Comparison of ENCODE assay signal across 17 mouse cellular contexts in the genomic region with DNA sequence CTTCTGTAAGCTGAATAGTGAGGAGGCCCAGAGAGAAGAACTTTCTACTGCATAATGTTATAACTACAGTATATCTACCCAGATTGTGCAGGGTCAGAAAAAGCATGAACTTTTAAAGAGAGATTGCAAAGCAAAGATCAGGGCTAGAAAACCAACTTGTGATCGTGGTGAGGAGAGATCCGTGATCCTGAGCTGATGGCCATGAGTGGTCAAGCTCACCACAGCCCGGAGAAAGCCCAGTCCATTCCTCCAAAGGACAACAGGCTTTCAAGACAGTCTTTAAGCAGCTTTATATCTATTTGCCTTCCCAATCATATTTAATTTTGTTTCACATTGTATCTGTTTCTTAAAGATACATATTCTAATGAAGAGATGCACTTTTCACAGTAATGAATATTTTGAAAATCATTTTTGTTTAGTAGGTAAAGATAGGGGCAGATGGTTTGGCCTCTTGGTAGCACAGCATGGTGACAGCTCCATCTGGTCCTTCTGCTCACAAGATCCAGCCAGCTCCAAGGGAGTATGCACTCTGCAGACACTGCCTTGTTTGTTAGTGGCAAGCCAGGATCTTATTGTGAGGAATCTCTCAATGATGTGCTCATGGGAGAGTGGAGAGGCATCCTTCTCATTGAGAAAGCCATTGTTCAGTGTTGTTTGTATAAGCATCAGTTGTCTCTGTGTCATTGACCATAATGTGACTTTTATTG. TPM values are rescaled to one million over a fixed set of nuclear protein-coding genes. Genes with fewer than 3 reads are reported as not detected.
DNase-seq lines count a peak whose midpoint lies in the region; ATAC-seq and TF ChIP-seq lines count a peak whose summit lies in the region.
"Had no signal": no experiment of that assay in that cellular context is flagged by ENCODE, and none has a peak within 500 bp of the region (broad histone marks: within the 10 kb centered on the region; RNA-seq: fewer than 3 reads in every experiment).

No protein-coding gene starts in this region.

- peak; percentile 20 for DNase-seq in forebrain, postnatal 0 days
- no peak for DNase-seq in forebrain, embryonic 10.5 days (ENCODE audit: extremely low spot score, low spot score)
- DNase-seq in cerebellum, adult 9-11 months = peak; percentile 93
- DNase-seq in layer of hippocampus, adult 9-10 months (ENCODE audit: low spot score) = peak; percentile 11
- no peak for DNase-seq in lung, postnatal 36 days
- DNase-seq in urinary bladder, postnatal 36 days (ENCODE audit: low spot score in 2 of 2) = no peak
- no peak for DNase-seq in left cerebral cortex, adult 11 months (ENCODE audit: low spot score)
- DNase-seq: adrenal gland, postnatal 10 days; embryo, embryonic 11 days; lung, adult 18-20 months; right cerebral cortex, postnatal 25 days; thymus, postnatal 4 days had no signal

- ATAC-seq in forebrain, postnatal 0 days = peak; percentile 78
- peak; percentile 90 for ATAC-seq in cerebellum, adult (ENCODE audit: insufficient number of reproducible peaks, low FRiP score, low TSS enrichment)

- no peak overlapping the region for H3K4me2 ChIP-seq in forebrain, postnatal 0 days (ENCODE audit: low read depth)
- H3K4me2 ChIP-seq: embryonic facial prominence, embryonic 15.5 days; heart, embryonic 15.5 days; neural tube, embryonic 15.5 days had no signal

- 89% methylated on average over 3 of the region's 3 CpGs for WGBS in forebrain, postnatal 0 days
- 97% methylated on average over 3 of the region's 3 CpGs for WGBS in forebrain, embryonic 10.5 days

- H3K36me3 ChIP-seq in forebrain, postnatal 0 days (ENCODE audit: insufficient read depth) = no peaks in the 10 kb centered on the region
- H3K36me3 ChIP-seq in forebrain, embryonic 10.5 days (replicated peaks) = no peaks in the 10 kb centered on the region
- H3K36me3 ChIP-seq: embryonic facial prominence, embryonic 15.5 days; heart, embryonic 15.5 days; neural tube, embryonic 15.5 days had no signal

- no peaks in the 10 kb centered on the region for H3K27me3 ChIP-seq in forebrain, postnatal 0 days (ENCODE audit: insufficient read depth, low read length)
- H3K27me3 ChIP-seq in forebrain, embryonic 10.5 days (ENCODE audit: poor library complexity, severe bottlenecking) = no peaks in the 10 kb centered on the region
- H3K27me3 ChIP-seq: embryonic facial prominence, embryonic 15.5 days; heart, embryonic 15.5 days; neural tube, embryonic 15.5 days had no signal

- H3K9me3 ChIP-seq in forebrain, postnatal 0 days (ENCODE audit: low read length) = no peaks in the 10 kb centered on the region
- no peaks in the 10 kb centered on the region for H3K9me3 ChIP-seq in forebrain, embryonic 10.5 days
- H3K9me3 ChIP-seq: embryonic facial prominence, embryonic 15.5 days; heart, embryonic 15.5 days; neural tube, embryonic 15.5 days had no signal

- H3K4me1 ChIP-seq in forebrain, postnatal 0 days (ENCODE audit: insufficient read depth) = no peaks in the 10 kb centered on the region
- no peaks in the 10 kb centered on the region for H3K4me1 ChIP-seq in forebrain, embryonic 10.5 days
- H3K4me1 ChIP-seq: embryonic facial prominence, embryonic 15.5 days; heart, embryonic 15.5 days; neural tube, embryonic 15.5 days had no signal

- no peak for TF ChIP-seq CTCF in forebrain, postnatal 0 days (IDR thresholded peaks at IDR 0.05; ENCODE audit: low read depth)

- no peak overlapping the region for H3K4me3 ChIP-seq in forebrain, postnatal 0 days (ENCODE audit: low read depth, low read length)
- no peak overlapping the region for H3K4me3 ChIP-seq in forebrain, embryonic 10.5 days
- H3K4me3 ChIP-seq: embryonic facial prominence, embryonic 15.5 days; heart, embryonic 15.5 days; myocyte; neural tube, embryonic 15.5 days had no signal

- no peak overlapping the region for H3K9ac ChIP-seq in forebrain, postnatal 0 days
- H3K9ac ChIP-seq: embryonic facial prominence, embryonic 15.5 days; heart, embryonic 15.5 days; neural tube, embryonic 15.5 days had no signal

- H3K27ac ChIP-seq in forebrain, postnatal 0 days (ENCODE audit: low read depth, low read length) = no peak overlapping the region
- no peak overlapping the region for H3K27ac ChIP-seq in forebrain, embryonic 10.5 days
- H3K27ac ChIP-seq: embryonic facial prominence, embryonic 15.5 days; heart, embryonic 15.5 days; neural tube, embryonic 15.5 days had no signal

RNA-seq across cellular contexts. Expression of a gene that starts 59.6 kb away (rescaled TPM):
- total RNA-seq in forebrain, postnatal 0 days (2014; rRNA removed) = 27.5 and 27.8 TPM in 2 replicates
- polyA plus RNA-seq in forebrain, postnatal 0 days (2015; fragmentation: Nextera tagmentation; extraction: Ambion mirVana) = 29.9 and 33.2 TPM in 2 replicates
- polyA plus RNA-seq in forebrain, embryonic 10.5 days (2016; fragmentation: Nextera tagmentation; extraction: Ambion mirVana) = 25.2 and 25.9 TPM in 2 replicates

RNA-seq across cellular contexts. Expression of a gene that starts 59.7 kb away (rescaled TPM):
- total RNA-seq in forebrain, postnatal 0 days (2014; rRNA removed) = 20.5 and 22.5 TPM in 2 replicates
- 18.1 and 23.3 TPM in 2 replicates for polyA plus RNA-seq in forebrain, postnatal 0 days (2015; fragmentation: Nextera tagmentation; extraction: Ambion mirVana)
- 62.9 and 66.1 TPM in 2 replicates for polyA plus RNA-seq in forebrain, embryonic 10.5 days (2016; fragmentation: Nextera tagmentation; extraction: Ambion mirVana)

Comparison
In these comparisons a context has a peak if more than half of its experiments do, and no peak if none do; other contexts are left out.
1. DNase-seq: peak in forebrain, postnatal 0 days (single experiment), cerebellum, adult 9-11 months (single experiment) and layer of hippocampus, adult 9-10 months (single experiment); none in forebrain, embryonic 10.5 days (single experiment), lung, postnatal 36 days (single experiment), urinary bladder, postnatal 36 days (0 of 2) and left cerebral cortex, adult 11 months (single experiment).